In the genomic region with DNA sequence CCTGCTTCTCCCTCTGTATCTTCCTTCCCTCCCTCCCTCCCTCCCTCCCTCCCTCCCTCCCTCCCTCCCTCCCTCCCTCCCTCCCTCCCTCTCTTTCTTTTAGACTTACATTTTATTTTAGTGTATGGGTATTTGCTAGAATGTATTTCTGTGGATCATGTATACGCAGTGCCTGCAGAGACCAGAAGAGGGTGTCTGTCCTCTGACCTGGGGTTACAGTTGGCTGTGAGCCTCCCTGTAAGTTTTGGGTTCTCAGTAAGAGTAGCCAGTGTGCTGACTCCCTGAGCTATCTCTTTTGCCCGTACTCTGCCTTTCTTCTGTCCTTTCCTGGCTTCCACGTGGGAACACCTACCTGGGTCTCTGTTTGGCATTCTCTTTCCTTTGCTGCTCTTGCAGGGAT, we compare ENCODE assay signal across 1 mouse cellular context.
TF ChIP-seq lines count a peak whose summit lies in the region.

No protein-coding gene starts in this region.

TF ChIP-seq in CH12.LX, 34 proteins besides CTCF, POLR2A, EP300 and RAD21 (continued from another document):
- TF ChIP-seq ZNF384 (IDR thresholded peaks at IDR 0.05; ENCODE audit: low read depth, low read length) (no peak), KAT2A (IDR thresholded peaks at IDR 0.05; ENCODE audit: insufficient replicate concordance, low read length) (no peak), NRF1 (IDR thresholded peaks at IDR 0.05; ENCODE audit: low read depth, low read length) (no peak), CHD2 (IDR thresholded peaks at IDR 0.05; ENCODE audit: low read length) (no peak), SMC3 (IDR thresholded peaks at IDR 0.05; ENCODE audit: low read depth, low read length) (peak; percentile 47)
